Mouse (Mus musculus): ENCODE data around the gene Acacb. TPM values are rescaled to one million over a fixed set of nuclear protein-coding genes. Genes with fewer than 3 reads are reported as not detected.
A peak's percentile ranks its signal among the peaks of the same experiment; 100 is the strongest.

The Acacb gene
- total and polyA plus RNA-seq, 3 experiments: 3.9 to 16.3 (median 13.4) TPM

GRCm38 (mm10) chr5:114116586-114116985 is 29.7 kb upstream of the Acacb start:
- no peak overlapping the region for H3K27ac ChIP-seq (ENCODE audit: insufficient read depth, low read depth)
- H3K4me3 ChIP-seq (replicated peaks in 1 of 3; ENCODE audit: low read depth in 2 of 3, low read length in 2 of 3, poor library complexity in 1 of 3): no peak overlapping the region
- dilution Hi-C loops (cut with MboI; ENCODE audit: extremely low pct_ligation_motif_present, extremely low pct_unique_long_range_greater_than_20kb, low sequenced_read_pairs) (no loop called here), in situ Hi-C loops (cut with MboI; ENCODE audit: low pct_ligation_motif_present, low pct_unique_long_range_greater_than_20kb, low sequenced_read_pairs) (no loop called here)
- H3K4me1 ChIP-seq (ENCODE audit: control insufficient read depth in 1 of 2, insufficient read depth in 2 of 2): peaks cover 10 to 52% of the 10 kb centered on the region in 2 experiments
- no peak overlapping the region for H3K9ac ChIP-seq (ENCODE audit: insufficient read depth, low read depth)
- H3K79me2 ChIP-seq (replicated peaks; ENCODE audit: control insufficient read depth, extremely low read depth, insufficient read depth, poor library complexity, severe bottlenecking): no peaks in the 10 kb centered on the region
- no peaks in the 10 kb centered on the region for H3K27me3 ChIP-seq (replicated peaks)
- TF ChIP-seq IRF4 (IDR thresholded peaks at IDR 0.05; ENCODE audit: low read depth, low read length) (no peak), USF2 (conservative IDR thresholded peaks at IDR 0.05; ENCODE audit: low read depth, low read length) (no peak), POLR2A (IDR thresholded peaks at IDR 0.05; ENCODE audit: low read depth, low read length) (no peak)
- H3K36me3 ChIP-seq (replicated peaks in 1 of 2; ENCODE audit: control insufficient read depth in 1 of 2, insufficient read depth in 1 of 2, low read length in 1 of 2): peaks cover 72 to 90% of the 10 kb centered on the region in 2 experiments
- no peak for DNase-seq (ENCODE audit: extremely low read depth)
- no peak overlapping the region for H3K4me2 ChIP-seq (ENCODE audit: insufficient read depth, low read depth, poor library complexity, severe bottlenecking)
- no peaks in the 10 kb centered on the region for H3K9me3 ChIP-seq (replicated peaks; ENCODE audit: low read length)

- dilution Hi-C loops (cut with MboI; ENCODE audit: extremely low pct_ligation_motif_present, extremely low pct_unique_long_range_greater_than_20kb, low sequenced_read_pairs): no loop called here
- in situ Hi-C loops (cut with MboI; ENCODE audit: low pct_ligation_motif_present, low pct_unique_long_range_greater_than_20kb, low sequenced_read_pairs): loop anchor here (10.0 kb wide), 1 partner anchor 145 kb away; no protein-coding TSS in a partner anchor
- no peak overlapping the region for H3K4me2 ChIP-seq (ENCODE audit: insufficient read depth, low read depth, poor library complexity, severe bottlenecking)
- H3K4me1 ChIP-seq (ENCODE audit: control insufficient read depth in 1 of 2, insufficient read depth in 2 of 2): peaks cover 10 to 41% of the 10 kb centered on the region in 2 experiments
- H3K79me2 ChIP-seq (replicated peaks; ENCODE audit: control insufficient read depth, extremely low read depth, insufficient read depth, poor library complexity, severe bottlenecking): no peaks in the 10 kb centered on the region
- no peaks in the 10 kb centered on the region for H3K9me3 ChIP-seq (replicated peaks; ENCODE audit: low read length)
- H3K27ac ChIP-seq (ENCODE audit: insufficient read depth, low read depth): no peak overlapping the region
- no peaks in the 10 kb centered on the region for H3K27me3 ChIP-seq (replicated peaks)
- peaks cover 75 to 92% of the 10 kb centered on the region in 2 experiments for H3K36me3 ChIP-seq (replicated peaks in 1 of 2; ENCODE audit: control insufficient read depth in 1 of 2, insufficient read depth in 1 of 2, low read length in 1 of 2)
- TF ChIP-seq POLR2AphosphoS2 (IDR thresholded peaks at IDR 0.05; ENCODE audit: low read depth, low read length): no peak
- H3K4me3 ChIP-seq (replicated peaks in 1 of 3; ENCODE audit: low read depth in 2 of 3, low read length in 2 of 3, poor library complexity in 1 of 3): no peak overlapping the region
- no peak overlapping the region for H3K9ac ChIP-seq (ENCODE audit: insufficient read depth, low read depth)
- DNase-seq (ENCODE audit: extremely low read depth): no peak
Measured at GRCm38 (mm10) chr5:114119806-114120205, 26.5 kb upstream of the Acacb start.

- TF ChIP-seq SMC3 (IDR thresholded peaks at IDR 0.05; ENCODE audit: low read depth, low read length): no peak
- TF ChIP-seq ZKSCAN1 (IDR thresholded peaks at IDR 0.05; ENCODE audit: borderline replicate concordance, low read depth, low read length): peak; percentile 64
- TF ChIP-seq UBTF (IDR thresholded peaks at IDR 0.05; ENCODE audit: low read depth, low read length): no peak
- no peak for TF ChIP-seq HCFC1 (IDR thresholded peaks at IDR 0.05; ENCODE audit: low read depth, low read length)
- no peak for TF ChIP-seq NRF1 (IDR thresholded peaks at IDR 0.05; ENCODE audit: low read depth, low read length)
- no peak for TF ChIP-seq MAX (IDR thresholded peaks at IDR 0.05; ENCODE audit: low read length)
- TF ChIP-seq ELF1 (IDR thresholded peaks at IDR 0.05; ENCODE audit: low read depth, low read length): no peak
- H3K79me2 ChIP-seq (replicated peaks; ENCODE audit: control insufficient read depth, extremely low read depth, insufficient read depth, poor library complexity, severe bottlenecking): no peaks in the 10 kb centered on the region; the same call in 1 of the 2 replicates
- no peak overlapping the region for H3K9ac ChIP-seq (ENCODE audit: insufficient read depth, low read depth)
- dilution Hi-C loops (cut with MboI; ENCODE audit: extremely low pct_ligation_motif_present, extremely low pct_unique_long_range_greater_than_20kb, low sequenced_read_pairs): no loop called here
- no peaks in the 10 kb centered on the region for H3K27me3 ChIP-seq (replicated peaks)
- H3K9me3 ChIP-seq (replicated peaks; ENCODE audit: low read length): no peaks in the 10 kb centered on the region
- H3K27ac ChIP-seq (ENCODE audit: insufficient read depth, low read depth): no peak overlapping the region
- H3K4me2 ChIP-seq (ENCODE audit: insufficient read depth, low read depth, poor library complexity, severe bottlenecking): peak overlapping the region; percentile 58; the same call in 1 of the 2 replicates
- in situ Hi-C loops (cut with MboI; ENCODE audit: low pct_ligation_motif_present, low pct_unique_long_range_greater_than_20kb, low sequenced_read_pairs): loop anchor here (10.0 kb wide), 1 partner anchor 151 kb away; no protein-coding TSS in a partner anchor
- no peak overlapping the region for H3K4me3 ChIP-seq (replicated peaks in 1 of 3; ENCODE audit: low read depth in 2 of 3, low read length in 2 of 3, poor library complexity in 1 of 3)
- H3K36me3 ChIP-seq (replicated peaks in 1 of 2; ENCODE audit: control insufficient read depth in 1 of 2, insufficient read depth in 1 of 2, low read length in 1 of 2): peaks cover 46 to 53% of the 10 kb centered on the region in 2 experiments
- peaks cover 10 to 31% of the 10 kb centered on the region in 2 experiments; a peak in 3 of 4 replicates for H3K4me1 ChIP-seq (ENCODE audit: control insufficient read depth in 1 of 2, insufficient read depth in 2 of 2)
- DNase-seq (ENCODE audit: extremely low read depth): no peak
Measured at GRCm38 (mm10) chr5:114126008-114126407, 20.3 kb upstream of the Acacb start.
